Mouse (Mus musculus) testis, adult 2 months (tissue): ENCODE data around the gene Srek1ip1.

Source experiments
- CTCF ChIP-seq: fragments of 200-500 bp; IDR thresholded peaks from 2 replicates; pipeline ENCODE4 v1.5.1; 2012; ENCODE audit warnings: low read depth, mild to moderate bottlenecking, inconsistent platforms, low read length, moderate library complexity; ENCODE audit not compliant: control insufficient read depth, insufficient read depth, insufficient replicate concordance
- POLR2A ChIP-seq: fragments of 200-500 bp; IDR thresholded peaks from 2 replicates; pipeline ENCODE4 v1.6.1; 2012; ENCODE audit warnings: low read depth, mild to moderate bottlenecking, inconsistent platforms, low read length, moderate library complexity; ENCODE audit not compliant: control insufficient read depth

GRCm38 (mm10) chr13:104747032-104747431 lies 45.3 kb upstream of the Srek1ip1 start:
- TF ChIP-seq POLR2A (no peak), CTCF (no peak)
